Mouse (Mus musculus) forebrain, embryonic 14.5 days (tissue): ENCODE results near the gene Slc44a3. TPM values are rescaled to one million over a fixed set of nuclear protein-coding genes. Genes with fewer than 3 reads are reported as not detected.
A peak's percentile ranks its signal among the peaks of the same experiment; 100 is the strongest.

ENCODE experiments used
- ATAC-seq: fragments of 200-750 bp; cut with Nextera tagmentation; 2 replicates; pipeline ENCODE4 v1.8.0; 2017; ENCODE audit warnings: mild to moderate bottlenecking, moderate library complexity
- DNase-seq: peaks from one replicate; pipeline ENCODE4 v3.0.0-alpha.2; 2015; ENCODE audit warnings: low spot score
- H3K27ac ChIP-seq: fragments of 300-500 bp; sonication (generic); 2 replicates; pipeline ENCODE4 v1.5.1; 2014; ENCODE audit warnings: low read depth, mild to moderate bottlenecking, control low read depth, low read length, moderate library complexity
- H3K27me3 ChIP-seq: fragments of 300-500 bp; sonication (generic); replicated peaks from 2 replicates; pipeline ENCODE4 v1.6.1; 2014; ENCODE audit warnings: low read length, control low read depth, mixed read lengths; ENCODE audit not compliant: control insufficient read depth, insufficient read depth
- H3K36me3 ChIP-seq: fragments of 300-500 bp; sonication (generic); 2 replicates; pipeline ENCODE4 v1.6.1; 2014; ENCODE audit warnings: low read length, control low read depth; ENCODE audit not compliant: control insufficient read depth, insufficient read depth
- H3K4me1 ChIP-seq: fragments of 300-500 bp; sonication (generic); 2 replicates; pipeline ENCODE4 v1.6.1; 2014; ENCODE audit warnings: antibody characterized with exemption, low read length, control low read depth; ENCODE audit not compliant: control insufficient read depth, insufficient read depth
- H3K4me2 ChIP-seq: fragments of 300-500 bp; sonication (generic); 2 replicates; pipeline ENCODE4 v1.6.1; 2014; ENCODE audit warnings: mild to moderate bottlenecking, control low read depth, low read length
- H3K4me3 ChIP-seq: fragments of 300-500 bp; sonication (generic); 2 replicates; pipeline ENCODE4 v1.5.1; 2014; ENCODE audit warnings: low read depth, low read length, control low read depth
- H3K9ac ChIP-seq: fragments of 300-500 bp; sonication (generic); 2 replicates; pipeline ENCODE4 v1.6.1; 2014; ENCODE audit warnings: mild to moderate bottlenecking, low read length, control low read depth, moderate library complexity
- H3K9me3 ChIP-seq: fragments of 300-500 bp; sonication (generic); replicated peaks from 2 replicates; pipeline ENCODE4 v1.6.1; 2016; ENCODE audit warnings: low read length, control low read depth, mixed read lengths; ENCODE audit not compliant: control insufficient read depth
- WGBS: fragments of 180-500 bp; shearing (Covaris S2); extraction: QIAGEN DNeasy Blood & Tissue Kit; methylation state at CpG from one replicate; pipeline ENCODE4 v1.1.7; 2014; 5-methylcytosine and 5-hydroxymethylcytosine counted together
- polyA plus RNA-seq: library from polyadenylated mRNA; unstranded; fragments of >200 nt; fragmentation: Nextera tagmentation; extraction: Ambion mirVana; gene quantifications from 2 replicates; pipeline ENCODE4 v1.2.1, GENCODE M21; 2014

Gene Slc44a3
- polyA plus RNA-seq, 1 experiment from 2014 or later, result 0.42 TPM

- Histone ChIP-seq H3K27ac (no peak overlapping the region), H3K9me3 (no peaks in the 10 kb centered on the region), H3K4me1 (no peaks in the 10 kb centered on the region), H3K36me3 (peaks cover 32% of the 10 kb centered on the region), H3K4me3 (no peak overlapping the region), H3K9ac (no peak overlapping the region), H3K4me2 (no peak overlapping the region), H3K27me3 (no peaks in the 10 kb centered on the region)
- ATAC-seq, result no peak
- 83% methylated on average over 3 of the region's 3 CpGs for WGBS
- DNase-seq, result no peak
Measured at GRCm38 (mm10) chr3:121462782-121463181, 69.4 kb downstream of the Slc44a3 start.

GRCm38 (mm10) chr3:121461477-121461876, 70.7 kb downstream of the Slc44a3 start:
- no peak overlapping the region for H3K4me2 ChIP-seq
- DNase-seq (no peak), ATAC-seq (no peak)
- H3K27ac ChIP-seq, result no peak overlapping the region
- no peaks in the 10 kb centered on the region for H3K27me3 ChIP-seq
- no peak overlapping the region for H3K9ac ChIP-seq
- no peak overlapping the region for H3K4me3 ChIP-seq
- no peaks in the 10 kb centered on the region; the same call in 1 of the 2 replicates for H3K9me3 ChIP-seq
- H3K36me3 ChIP-seq, result peaks cover 45% of the 10 kb centered on the region
- no peaks in the 10 kb centered on the region for H3K4me1 ChIP-seq
- WGBS, result 91% methylated on average over 13 of the region's 13 CpGs

DNA sequence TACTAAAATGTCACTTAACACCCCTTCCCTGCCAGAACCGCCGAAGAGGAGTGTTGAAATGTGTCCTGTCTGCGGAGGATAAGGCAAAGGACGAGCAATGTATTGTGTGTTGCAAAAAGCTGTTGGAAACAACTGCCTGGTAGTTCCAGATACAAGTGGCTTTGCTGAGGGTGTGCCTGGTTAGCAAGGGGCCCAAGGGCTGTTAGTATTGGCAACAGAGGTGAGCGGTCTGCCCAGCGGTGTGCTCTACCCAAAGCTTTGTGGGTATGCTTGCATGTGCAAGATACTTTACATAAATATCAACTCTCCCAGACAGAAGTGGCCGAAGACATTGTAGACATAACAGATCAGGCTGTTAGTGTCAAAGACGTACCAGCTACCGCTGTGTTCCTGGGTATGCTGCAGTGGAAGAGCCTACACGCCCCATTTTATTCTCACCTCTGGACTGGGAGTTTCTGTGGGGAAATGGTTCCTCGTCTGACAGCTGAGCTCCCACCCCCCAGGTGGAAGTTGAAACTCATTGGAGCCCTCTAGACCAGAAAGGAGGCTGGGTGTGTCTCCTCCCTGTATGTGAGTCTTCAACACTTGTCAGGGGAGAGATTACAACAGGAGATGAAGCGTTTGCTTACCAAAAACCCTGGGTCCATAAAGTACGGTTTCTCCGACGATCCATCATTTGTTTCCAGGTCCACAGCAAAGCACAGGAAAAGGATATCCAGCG, 71.6 kb downstream of the Slc44a3 start:
- DNase-seq, result no peak
- no peak for ATAC-seq
- Histone ChIP-seq H3K4me2 (no peak overlapping the region), H3K27ac (no peak overlapping the region), H3K4me1 (no peaks in the 10 kb centered on the region), H3K4me3 (no peak overlapping the region), H3K27me3 (no peaks in the 10 kb centered on the region), H3K36me3 (peaks cover 54% of the 10 kb centered on the region), H3K9me3 (no peaks in the 10 kb centered on the region; the same call in 1 of the 2 replicates), H3K9ac (no peak overlapping the region)
- 88% methylated on average over 16 of the region's 16 CpGs for WGBS

- DNase-seq (no peak), ATAC-seq (no peak)
- Histone ChIP-seq H3K9me3 (no peaks in the 10 kb centered on the region; the same call in 1 of the 2 replicates), H3K27me3 (no peaks in the 10 kb centered on the region), H3K36me3 (peaks cover 72% of the 10 kb centered on the region), H3K9ac (no peak overlapping the region), H3K4me1 (no peaks in the 10 kb centered on the region), H3K4me3 (no peak overlapping the region), H3K4me2 (no peak overlapping the region), H3K27ac (no peak overlapping the region)
- WGBS, result 85% methylated on average over 14 of the region's 14 CpGs
Measured at GRCm38 (mm10) chr3:121458545-121459492, 73.4 kb downstream of the Slc44a3 start.

DNA sequence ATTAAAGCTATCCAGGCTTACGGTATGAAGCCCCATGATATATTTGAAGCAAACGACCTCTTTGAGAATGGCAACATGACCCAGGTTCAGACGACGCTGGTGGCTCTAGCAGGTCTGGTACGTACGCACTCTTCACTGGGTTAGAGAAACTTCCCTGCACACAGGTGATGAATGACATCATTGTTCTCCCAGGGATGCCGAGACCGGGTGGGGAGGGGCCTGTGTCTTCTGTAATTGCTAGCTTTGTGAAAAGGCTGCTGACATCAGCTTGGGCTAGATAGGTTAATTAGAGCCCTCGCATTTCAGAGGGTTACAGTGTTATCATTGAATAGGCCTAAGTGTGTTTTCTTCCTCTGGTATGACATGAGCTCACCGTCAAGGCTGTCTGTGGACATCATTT, 80.8 kb downstream of the Slc44a3 start:
- ATAC-seq (no peak), DNase-seq (peak; percentile 38)
- H3K27ac ChIP-seq, result no peak overlapping the region
- H3K27me3 ChIP-seq, result no peaks in the 10 kb centered on the region
- H3K4me2 ChIP-seq, result no peak overlapping the region
- no peaks in the 10 kb centered on the region; the same call in 1 of the 2 replicates for H3K9me3 ChIP-seq
- H3K36me3 ChIP-seq, result peaks cover 53% of the 10 kb centered on the region
- H3K9ac ChIP-seq, result no peak overlapping the region
- peaks cover 16% of the 10 kb centered on the region for H3K4me1 ChIP-seq
- 33% methylated on average over 10 of the region's 10 CpGs for WGBS
- no peak overlapping the region for H3K4me3 ChIP-seq

DNA sequence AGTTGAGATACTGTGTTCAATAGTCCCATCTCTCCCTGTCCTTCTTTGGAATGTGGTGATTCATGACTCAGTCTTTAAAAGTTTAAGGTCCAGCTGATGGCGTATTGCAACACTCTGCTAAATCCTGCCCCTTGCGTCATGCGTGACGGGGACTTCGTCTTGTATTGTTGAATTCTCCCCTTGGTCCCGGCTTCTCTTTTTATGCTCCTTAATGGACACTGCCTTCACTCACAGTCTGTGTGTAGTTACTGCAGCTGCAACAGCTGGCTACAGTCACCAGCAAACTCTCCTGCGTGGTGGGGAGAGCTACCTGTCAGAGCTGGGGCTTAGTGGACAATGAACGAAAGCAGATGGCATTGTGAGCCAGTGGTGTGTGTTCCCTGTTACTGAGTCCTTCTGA, 82.7 kb downstream of the Slc44a3 start:
- Histone ChIP-seq H3K27me3 (no peaks in the 10 kb centered on the region), H3K4me2 (no peak overlapping the region), H3K36me3 (peaks cover 34% of the 10 kb centered on the region), H3K9ac (no peak overlapping the region), H3K4me3 (no peak overlapping the region), H3K9me3 (no peaks in the 10 kb centered on the region), H3K27ac (no peak overlapping the region), H3K4me1 (peaks cover 16% of the 10 kb centered on the region)
- ATAC-seq (no peak), DNase-seq (no peak)
- WGBS, result 87% methylated on average over 8 of the region's 8 CpGs

DNA sequence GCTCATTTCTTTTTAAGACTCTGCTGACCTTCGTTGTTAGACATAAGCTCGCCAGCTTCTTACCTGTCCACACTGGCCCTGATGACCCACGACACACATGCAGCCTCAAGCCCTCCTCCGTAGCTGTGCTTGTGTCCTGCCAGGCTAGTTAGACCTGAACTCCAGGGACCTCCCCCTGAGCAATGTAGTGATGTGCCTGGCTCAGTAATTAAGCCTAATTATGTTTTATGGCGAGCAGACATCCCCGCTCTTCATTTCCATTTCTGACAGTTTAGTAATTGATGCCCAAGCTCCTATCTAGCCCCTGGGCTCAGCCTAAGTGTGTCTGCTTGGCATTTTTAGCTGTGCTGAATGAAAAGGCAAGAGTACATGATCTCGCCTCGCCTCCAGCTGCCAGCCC, 83.6 kb downstream of the Slc44a3 start:
- Histone ChIP-seq H3K4me3 (no peak overlapping the region), H3K27ac (peak overlapping the region; percentile 22; the same call in 1 of the 2 replicates), H3K4me1 (peaks cover 16% of the 10 kb centered on the region), H3K9me3 (no peaks in the 10 kb centered on the region), H3K36me3 (peaks cover 26% of the 10 kb centered on the region), H3K4me2 (no peak overlapping the region), H3K9ac (no peak overlapping the region), H3K27me3 (no peaks in the 10 kb centered on the region)
- 34% methylated on average over 8 of the region's 8 CpGs for WGBS
- peak; percentile 48 for DNase-seq
- peak; percentile 50 for ATAC-seq

- Histone ChIP-seq H3K9me3 (no peaks in the 10 kb centered on the region), H3K4me2 (0 out of 2 replicates have a peak overlapping the region, but pooled peaks have one; percentile 2), H3K4me1 (peaks cover 16% of the 10 kb centered on the region), H3K9ac (no peak overlapping the region), H3K27ac (peak overlapping the region; percentile 22; the same call in 1 of the 2 replicates), H3K4me3 (no peak overlapping the region), H3K36me3 (peaks cover 26% of the 10 kb centered on the region), H3K27me3 (no peaks in the 10 kb centered on the region)
- peak; percentile 65 for DNase-seq
- ATAC-seq, result peak; percentile 56
- WGBS, result 3% methylated on average over 11 of the region's 11 CpGs
Measured at GRCm38 (mm10) chr3:121448029-121448468, 84.2 kb downstream of the Slc44a3 start.
